Mouse (Mus musculus) gastrocnemius, adult 2 months (tissue): ENCODE measurements around the gene Il4i1. TPM values are rescaled to one million over a fixed set of nuclear protein-coding genes. Genes with fewer than 3 reads are reported as not detected.

Source experiments
- DNase-seq: peaks from one replicate; pipeline ENCODE4 v3.0.0; 2022
- H3K27ac ChIP-seq: fragments of 200-600 bp; 2 replicates; pipeline ENCODE4 v1.8.1; 2022; ENCODE audit warnings: mild to moderate bottlenecking
- H3K4me3 ChIP-seq: fragments of 200-600 bp; 2 replicates; pipeline ENCODE4 v1.8.1; 2022; ENCODE audit warnings: mild to moderate bottlenecking, moderate library complexity
- CTCF ChIP-seq: fragments of 200-600 bp; IDR thresholded peaks from 2 replicates; pipeline ENCODE4 v1.8.1; 2022; ENCODE audit warnings: antibody characterized with exemption, mild to moderate bottlenecking, moderate library complexity
- intact Hi-C: fragments of 180-260 bp; cut with DNase I; formaldehyde crosslinking; loops from one replicate; pipeline ENCODE4 v1.15.1; 2025
- total RNA-seq, 2 experiments: library from RNA; stranded (reverse); gene quantifications; 2 replicates each; pipeline ENCODE4 v1.2.3; 2021

The Il4i1 gene
- total RNA-seq, 2 experiments from 2014 or later: 1.6 to 3.3 TPM

DNA sequence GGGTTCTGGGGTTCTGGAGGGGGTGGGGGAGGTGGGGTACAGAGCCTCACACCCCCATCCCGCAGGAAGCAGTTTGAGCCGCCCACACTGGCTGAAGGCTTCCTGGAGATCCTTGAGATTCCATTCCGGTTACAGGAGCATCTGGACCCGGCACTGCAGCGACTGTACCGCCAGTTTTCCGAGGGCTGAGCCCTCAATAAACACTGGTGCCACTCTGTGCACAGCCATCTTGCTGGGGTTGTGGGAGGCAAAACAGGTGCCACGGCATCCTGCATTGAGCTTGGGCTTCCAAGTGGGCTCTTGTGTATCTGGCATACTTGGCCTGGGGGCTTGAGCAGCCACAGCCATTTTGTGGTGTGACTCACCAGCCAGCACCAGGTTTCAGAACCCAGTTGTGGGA, 46.2 kb downstream of the Il4i1 start:
- Histone ChIP-seq H3K27ac (no peak overlapping the region), H3K4me3 (no peak overlapping the region)
- DNase-seq: peak; percentile 36
- intact Hi-C loops: no loop called here
- no peak for TF ChIP-seq CTCF

- Histone ChIP-seq H3K27ac (no peak overlapping the region), H3K4me3 (no peak overlapping the region)
- intact Hi-C loops: no loop called here
- peak; percentile 22 for DNase-seq
- no peak for TF ChIP-seq CTCF
These were observed 47.0 kb downstream of the Il4i1 start for GRCm38 (mm10) chr7:44863210-44863609.

GRCm38 (mm10) chr7:44863982-44864494, 47.9 kb downstream of the Il4i1 start:
- intact Hi-C loops: no loop called here
- Histone ChIP-seq H3K4me3 (no peak overlapping the region), H3K27ac (peak overlapping the region; percentile 99; the same call in 1 of the 2 replicates)
- TF ChIP-seq CTCF: no peak
- peak; percentile 24 for DNase-seq

DNA sequence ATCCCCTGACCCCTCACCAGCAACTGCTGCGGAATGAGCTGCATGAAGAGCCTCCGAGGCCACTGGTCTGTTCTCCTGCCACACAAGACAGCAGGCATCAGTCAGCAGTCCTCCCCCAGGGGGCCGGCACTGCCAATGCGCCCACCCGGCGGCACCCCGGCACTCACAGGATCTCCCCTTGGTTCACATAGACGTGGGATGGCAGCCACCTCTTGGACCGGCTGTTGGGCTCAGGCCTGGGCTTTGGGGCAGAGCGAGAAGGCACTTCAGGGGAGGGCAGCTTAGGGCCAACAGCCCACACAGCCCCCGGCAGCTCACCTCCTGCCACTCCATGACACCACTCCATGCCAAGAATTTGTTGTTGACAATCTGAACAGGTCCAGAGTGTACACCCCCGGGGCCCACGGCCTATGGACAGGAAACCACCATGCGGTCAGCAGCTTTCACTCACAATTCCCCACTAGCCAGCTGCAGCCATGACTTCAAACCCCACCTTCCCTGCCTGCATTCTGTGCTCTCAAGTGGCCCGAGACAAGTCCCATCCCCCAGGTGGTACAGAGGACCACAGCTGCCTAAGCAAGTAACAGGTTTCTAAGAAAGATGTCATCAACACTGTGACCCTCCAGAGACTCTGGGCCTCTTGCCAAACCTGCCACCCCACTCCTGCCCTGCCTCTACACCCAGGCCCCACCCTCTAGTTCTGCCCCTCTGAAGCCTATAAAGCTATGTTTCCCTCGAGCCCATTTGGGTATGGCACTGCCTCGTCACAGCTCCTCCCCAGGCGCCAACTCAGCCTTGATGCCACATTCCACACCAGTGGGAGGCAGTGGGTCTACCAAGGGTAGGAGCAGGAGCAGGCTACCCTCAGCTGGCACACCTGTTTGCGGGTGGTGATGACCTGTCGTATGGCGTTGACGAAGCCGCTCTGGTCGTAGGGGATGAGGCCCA, 48.7 kb downstream of the Il4i1 start:
- no peak overlapping the region for H3K4me3 ChIP-seq
- intact Hi-C loops: no loop called here
- TF ChIP-seq CTCF: no peak
- peak overlapping the region; percentile 99 for H3K27ac ChIP-seq
- DNase-seq: peak; percentile 46

GRCm38 (mm10) chr7:44866276-44867009, 50.3 kb downstream of the Il4i1 start:
- intact Hi-C loops: no loop called here
- DNase-seq: peak; percentile 78
- Histone ChIP-seq H3K27ac (peak overlapping the region; percentile 99), H3K4me3 (peak overlapping the region; percentile 97)
- peak; percentile 34; the same call in 1 of the 2 replicates for TF ChIP-seq CTCF

DNA sequence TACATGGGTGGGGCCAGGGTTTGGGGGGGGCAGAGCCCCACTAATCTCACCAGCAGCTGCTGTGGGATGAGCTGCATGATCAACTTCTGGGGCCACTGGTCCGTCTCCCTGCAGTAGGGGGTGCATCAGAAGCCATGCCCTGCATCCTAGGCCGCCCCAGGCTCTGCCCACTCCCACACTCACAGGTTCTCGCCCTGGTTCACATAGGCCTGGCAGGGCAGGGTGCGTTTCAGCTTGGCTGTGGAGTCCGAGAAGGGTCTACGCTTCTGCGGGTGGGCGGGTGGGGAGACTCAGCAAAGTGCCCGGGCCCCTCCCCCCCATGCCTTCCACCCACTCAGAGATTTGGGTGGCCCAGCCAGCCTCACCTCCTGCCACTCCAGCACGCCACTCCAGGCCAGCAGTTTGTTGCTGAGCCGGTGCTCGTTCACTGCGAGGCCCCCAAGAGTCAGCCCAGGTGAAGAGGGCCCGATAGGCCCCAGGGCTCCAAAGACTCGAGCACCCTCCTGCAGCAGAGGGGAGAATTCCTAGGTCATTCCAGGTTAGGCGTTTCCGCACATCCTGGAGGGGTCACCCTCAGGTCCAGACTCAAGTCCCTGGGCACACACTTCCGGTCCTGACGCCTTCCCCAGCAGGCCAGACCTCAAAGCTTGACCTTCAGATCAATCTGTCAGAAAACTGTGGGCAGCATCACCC, 51.0 kb downstream of the Il4i1 start:
- intact Hi-C loops: no loop called here
- DNase-seq: peak; percentile 41
- H3K4me3 ChIP-seq: peak overlapping the region; percentile 97
- peak overlapping the region; percentile 99 for H3K27ac ChIP-seq
- TF ChIP-seq CTCF: no peak

DNA sequence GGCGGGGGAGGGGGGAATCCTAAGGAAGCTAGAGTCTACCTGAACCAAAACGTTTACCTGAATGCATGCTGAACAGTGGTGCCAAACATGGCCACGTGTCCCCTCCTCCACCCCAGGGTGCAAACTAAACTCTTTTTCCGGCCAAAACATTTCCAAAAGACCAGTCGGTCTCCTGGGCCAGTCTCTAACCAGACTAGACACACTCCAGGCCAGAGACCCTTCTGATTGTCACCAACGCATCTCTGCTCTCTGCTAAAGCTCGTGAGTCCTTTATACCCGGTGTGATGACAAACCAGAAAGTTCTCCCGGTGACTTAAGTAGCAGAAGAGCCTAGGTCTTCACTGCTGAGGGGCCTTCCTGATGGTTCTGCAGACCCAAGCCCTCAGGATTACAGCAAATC, 51.6 kb downstream of the Il4i1 start:
- H3K27ac ChIP-seq: peak overlapping the region; percentile 99
- no peak for TF ChIP-seq CTCF
- intact Hi-C loops: no loop called here

GRCm38 (mm10) chr7:44868465-44868864, 52.3 kb downstream of the Il4i1 start:
- Histone ChIP-seq H3K4me3 (peak overlapping the region; percentile 97), H3K27ac (peak overlapping the region; percentile 99)
- peak; percentile 51 for DNase-seq
- intact Hi-C loops: no loop called here
- no peak for TF ChIP-seq CTCF

More for the DNA sequence above, 51.6 kb downstream of the Il4i1 start:
- peak overlapping the region; percentile 97 for H3K4me3 ChIP-seq
- no peak for DNase-seq

GRCm38 (mm10) chr7:44868919-44869696, 52.9 kb downstream of the Il4i1 start:
- DNase-seq: peak; percentile 85
- Histone ChIP-seq H3K27ac (peak overlapping the region; percentile 99), H3K4me3 (peak overlapping the region; percentile 97)
- intact Hi-C loops: no loop called here
- no peak; the same call in 1 of the 2 replicates for TF ChIP-seq CTCF

DNA sequence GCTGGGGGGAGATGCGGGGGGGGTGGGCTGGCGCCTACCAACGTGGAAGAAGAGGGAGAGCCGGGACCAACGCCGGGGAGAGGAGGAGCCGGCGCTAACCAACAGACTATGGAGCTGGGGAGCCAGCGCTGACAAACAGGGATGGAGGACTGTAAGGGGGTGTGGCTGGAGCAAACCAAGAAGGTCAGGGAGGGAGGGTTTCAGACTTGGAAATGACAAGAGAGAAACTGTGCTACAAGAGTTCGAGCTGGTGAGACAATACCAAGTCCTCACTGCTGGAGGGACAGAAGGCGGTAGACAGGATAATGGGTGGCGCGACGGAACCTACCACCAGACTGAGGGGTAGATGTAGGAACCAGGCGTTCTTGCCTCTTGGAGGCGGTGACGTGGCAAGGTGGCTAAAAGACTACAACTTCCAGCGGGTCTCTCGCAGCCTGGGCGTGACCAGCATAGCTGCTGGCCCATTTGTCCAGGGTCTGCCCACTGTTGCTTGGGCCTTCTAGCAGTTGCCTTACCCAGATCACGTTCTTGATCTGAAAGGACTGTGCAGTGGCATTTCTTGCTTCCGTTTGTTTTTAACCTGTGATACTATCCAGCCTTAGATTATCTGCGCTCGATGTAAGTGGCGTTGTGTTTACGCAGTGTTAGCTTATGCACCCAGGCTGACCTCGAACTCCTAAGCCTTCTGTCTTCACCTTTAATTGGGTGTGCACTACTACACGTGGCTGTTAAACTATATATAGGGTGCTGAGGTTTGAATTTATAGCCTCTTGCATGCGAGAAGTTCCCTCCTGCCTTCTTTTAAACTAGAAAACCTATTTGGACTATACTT, 53.7 kb downstream of the Il4i1 start, which contains the start of gene Ptov1:
Ptov1 (minus strand) TSS at position 92 of the 832 bp plus-strand sequence.
- TF ChIP-seq CTCF: no peak

More for the DNA sequence above, 53.7 kb downstream of the Il4i1 start, which contains the start of gene Ptov1:
- peak within 1 kb of the TSS; percentile 99 for H3K27ac ChIP-seq
- intact Hi-C loops: loop anchor here (2.0 kb wide), 1 partner anchor 23 kb away; the partner anchor contains the start of gene Med25
- peak; percentile 95 for DNase-seq
- H3K4me3 ChIP-seq: peak within 1 kb of the TSS; percentile 97
